Mouse (Mus musculus): ENCODE results near the gene St8sia4.

- no peak for TF ChIP-seq POLR2A (IDR thresholded peaks at IDR 0.05; ENCODE audit: extremely low read depth, insufficient read depth, low read length)
- TF ChIP-seq CTCF (IDR thresholded peaks at IDR 0.05; ENCODE audit: low read depth, low read length): no peak
Measured at GRCm38 (mm10) chr1:95591101-95591500, 76.3 kb downstream of the St8sia4 start.
